Mouse (Mus musculus) kidney, adult 2 months (tissue): ENCODE results near the gene Vmn1r235. TPM values are rescaled to one million over a fixed set of nuclear protein-coding genes. Genes with fewer than 3 reads are reported as not detected.
A peak's percentile ranks its signal among the peaks of the same experiment; 100 is the strongest.
"Not testable (repeated sequence)": the region's sequence is repeated elsewhere in the genome, so short reads cannot be mapped to it uniquely, and the experiment has no call there.

Source experiments
- DNase-seq: peaks from one replicate; pipeline ENCODE4 v3.0.0; 2021
- H3K27ac ChIP-seq: fragments of 200-500 bp; 2 replicates; pipeline ENCODE4 v1.5.1; 2012; ENCODE audit warnings: low read depth, low read length, control low read depth, inconsistent platforms; ENCODE audit not compliant: insufficient read depth
- H3K27me3 ChIP-seq: fragments of 200-500 bp; replicated peaks from 2 replicates; pipeline ENCODE4 v1.6.1; 2012; ENCODE audit warnings: mild to moderate bottlenecking, moderate library complexity, low read length, inconsistent platforms; ENCODE audit not compliant: control insufficient read depth, insufficient read depth
- H3K36me3 ChIP-seq: fragments of 200-500 bp; 2 replicates; pipeline ENCODE4 v1.6.1; 2012; ENCODE audit warnings: mild to moderate bottlenecking, moderate library complexity, low read length, inconsistent platforms; ENCODE audit not compliant: control insufficient read depth, insufficient read depth
- H3K4me1 ChIP-seq: fragments of 200-500 bp; 2 replicates; pipeline ENCODE4 v1.6.1; 2011; ENCODE audit warnings: low read length; ENCODE audit not compliant: control insufficient read depth, insufficient read depth
- H3K4me3 ChIP-seq: fragments of 200-500 bp; 2 replicates; pipeline ENCODE4 v1.5.1; 2011; ENCODE audit warnings: mild to moderate bottlenecking, low read depth, low read length, control low read depth; ENCODE audit not compliant: insufficient read depth
- CTCF ChIP-seq: fragments of 200-500 bp; conservative IDR thresholded peaks from 2 replicates; pipeline ENCODE4 v1.5.1; 2011; ENCODE audit warnings: low read depth, mild to moderate bottlenecking, control low read depth, low read length, moderate library complexity, mixed read lengths; ENCODE audit not compliant: insufficient read depth, insufficient read length
- POLR2A ChIP-seq: fragments of 200-500 bp; IDR thresholded peaks from one replicate; pipeline ENCODE4 v1.6.1; 2011; ENCODE audit warnings: low read depth, low read length, control low read depth
- WGBS: fragments of 180-500 bp; shearing (Covaris S2); methylation state at CpG from one replicate; pipeline ENCODE4 v1.1.7; 2018; 5-methylcytosine and 5-hydroxymethylcytosine counted together
- polyA plus RNA-seq: library from polyadenylated mRNA; depleted of rRNA; stranded (reverse); fragments of >200 nt; gene quantifications from 2 replicates; pipeline ENCODE4 v1.2.3, GENCODE M21; 2012; rRNA removed

Gene Vmn1r235
- not detected in 2 replicates for polyA plus RNA-seq

DNA sequence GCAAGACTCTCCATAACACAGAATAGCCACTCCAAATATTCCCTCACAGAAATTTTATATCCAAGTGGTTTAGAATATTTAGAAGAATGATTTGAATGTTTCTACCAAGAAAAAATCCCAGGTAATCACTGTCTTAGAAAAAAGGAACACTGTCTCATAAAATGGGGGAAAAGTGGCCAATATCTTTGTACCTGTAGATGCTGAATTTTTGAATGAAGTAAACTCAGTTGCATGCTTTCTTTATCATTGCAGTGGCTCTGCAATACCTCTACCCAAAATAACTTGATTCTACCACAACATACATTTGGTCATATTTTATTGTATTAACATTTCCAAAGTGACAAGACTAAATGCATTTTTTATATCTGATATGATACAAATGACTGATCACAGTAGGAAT is at the start of gene Vmn1r235:
TSS of gene Vmn1r235 (plus strand) at position 301 of the 400 bp plus-strand sequence.
- Histone ChIP-seq H3K4me3 (no peak within 1 kb of the TSS), H3K4me1 (no peaks in the 10 kb centered on the region), H3K27ac (no peak within 1 kb of the TSS), H3K27me3 (no peaks in the 10 kb centered on the region), H3K36me3 (no peaks in the 10 kb centered on the region)
- TF ChIP-seq POLR2A (no peak), CTCF (no peak)
- no peak for DNase-seq

DNA sequence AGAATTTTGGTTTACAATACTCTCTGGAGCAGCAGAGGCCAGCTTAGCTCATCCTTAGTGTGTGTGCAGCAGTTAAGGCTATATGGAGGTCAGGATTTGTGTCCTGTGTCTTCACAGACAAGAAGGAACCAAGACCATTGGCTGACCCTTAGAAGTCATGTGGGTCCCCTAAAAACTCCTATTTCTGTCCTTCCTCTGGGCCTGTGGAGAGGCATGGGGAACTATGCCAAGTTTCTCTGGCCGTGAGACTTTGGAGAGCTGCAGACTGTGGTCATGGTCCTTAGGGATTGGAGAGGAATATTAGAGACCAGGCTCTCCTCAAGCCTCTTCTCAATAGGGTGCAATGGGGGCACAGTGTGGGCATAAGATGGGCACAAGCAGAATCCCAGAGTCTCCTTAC is 45.1 kb upstream of the Vmn1r235 start:
- H3K36me3 ChIP-seq, H3K4me3 ChIP-seq, H3K27me3 ChIP-seq, H3K4me1 ChIP-seq, H3K27ac ChIP-seq, DNase-seq: not testable (repeated sequence)
- WGBS, result 68% methylated on average over 1 of the region's 1 CpGs

DNA sequence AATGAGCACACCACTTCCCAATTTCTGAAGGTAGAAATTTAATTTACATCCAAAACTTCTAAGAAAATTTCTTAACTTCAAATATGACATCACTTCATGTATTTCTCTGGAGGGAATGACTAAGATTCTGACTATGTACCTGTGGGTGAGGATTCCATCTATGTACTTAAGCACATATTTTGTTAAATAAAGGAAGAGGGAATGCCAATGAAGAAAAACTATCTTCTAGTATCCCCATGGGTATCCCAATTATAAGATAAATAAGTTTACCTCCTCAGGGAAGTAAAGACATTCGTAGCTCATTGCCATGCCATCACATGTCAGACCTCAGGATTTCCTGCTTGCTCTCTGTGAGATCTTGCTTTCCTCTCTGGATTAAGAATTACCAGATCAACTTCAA is 30.4 kb upstream of the Vmn1r235 start, which contains the start of gene Vmn1r234:
TSS of gene Vmn1r234 (plus strand) at position 301 of the 400 bp plus-strand sequence.
- Histone ChIP-seq H3K27ac (no peak within 1 kb of the TSS), H3K4me1 (no peaks in the 10 kb centered on the region), H3K27me3 (no peaks in the 10 kb centered on the region), H3K36me3 (no peaks in the 10 kb centered on the region), H3K4me3 (no peak within 1 kb of the TSS)
- 80% methylated on average over 1 of the region's 1 CpGs for WGBS
- TF ChIP-seq POLR2A (no peak), CTCF (no peak)
- no peak for DNase-seq

DNA sequence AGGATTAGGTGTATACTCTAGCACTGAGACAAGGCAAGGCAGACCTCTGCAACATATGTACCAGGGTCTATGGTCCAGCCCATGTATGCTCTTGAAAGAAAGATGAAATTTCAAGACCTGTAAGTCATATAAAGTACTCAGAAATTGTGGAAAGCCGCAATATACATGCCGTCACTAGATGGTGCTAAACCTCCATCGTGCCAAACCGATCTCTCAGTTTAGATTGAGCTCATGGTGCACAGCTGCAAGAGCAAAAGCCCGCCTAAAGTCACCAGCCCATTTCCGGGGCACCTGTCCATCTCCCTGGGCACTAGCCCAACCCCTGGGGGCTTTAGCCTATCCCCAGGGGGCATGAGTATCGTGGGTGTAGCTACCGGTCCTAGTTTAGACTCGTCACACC is 24.6 kb upstream of the Vmn1r235 start:
- Histone ChIP-seq H3K27me3 (no peaks in the 10 kb centered on the region), H3K4me1 (no peaks in the 10 kb centered on the region), H3K27ac (no peak overlapping the region), H3K36me3 (no peaks in the 10 kb centered on the region), H3K4me3 (no peak overlapping the region)
- peak; percentile 55 for DNase-seq
- WGBS, result 26% methylated on average over 9 of the region's 9 CpGs
- peak; percentile 50 for TF ChIP-seq CTCF
- TF ChIP-seq POLR2A, result no peak

DNA sequence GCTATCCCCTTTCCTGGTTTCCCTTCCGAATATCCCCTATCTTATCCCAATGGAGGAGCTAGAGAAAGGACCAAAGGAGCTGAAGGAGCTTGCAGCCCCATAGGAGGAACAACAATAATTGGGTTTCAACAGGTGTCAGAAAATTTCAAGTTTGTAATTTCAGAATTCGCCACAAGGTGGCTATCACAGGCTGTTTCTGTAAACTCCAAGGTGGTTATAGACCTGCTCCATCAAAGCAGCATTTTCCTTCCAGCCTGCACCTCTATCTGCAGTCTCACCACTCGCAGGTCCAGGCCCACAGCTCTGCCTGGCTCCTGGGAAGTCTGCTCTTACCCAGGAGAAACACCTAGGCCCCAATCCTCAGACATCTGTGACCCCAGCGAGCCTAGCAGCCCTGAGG is 15.9 kb downstream of the Vmn1r235 start:
- TF ChIP-seq POLR2A (no peak), CTCF (peak; percentile 25; the same call in 1 of the 2 replicates)
- no peaks in the 10 kb centered on the region for H3K27me3 ChIP-seq
- DNase-seq, result peak; percentile 74
- no peak overlapping the region for H3K27ac ChIP-seq
- H3K36me3 ChIP-seq, result no peaks in the 10 kb centered on the region
- 10% methylated on average over 4 of the region's 4 CpGs for WGBS
- H3K4me3 ChIP-seq, result no peak overlapping the region
- H3K4me1 ChIP-seq, result no peaks in the 10 kb centered on the region

DNA sequence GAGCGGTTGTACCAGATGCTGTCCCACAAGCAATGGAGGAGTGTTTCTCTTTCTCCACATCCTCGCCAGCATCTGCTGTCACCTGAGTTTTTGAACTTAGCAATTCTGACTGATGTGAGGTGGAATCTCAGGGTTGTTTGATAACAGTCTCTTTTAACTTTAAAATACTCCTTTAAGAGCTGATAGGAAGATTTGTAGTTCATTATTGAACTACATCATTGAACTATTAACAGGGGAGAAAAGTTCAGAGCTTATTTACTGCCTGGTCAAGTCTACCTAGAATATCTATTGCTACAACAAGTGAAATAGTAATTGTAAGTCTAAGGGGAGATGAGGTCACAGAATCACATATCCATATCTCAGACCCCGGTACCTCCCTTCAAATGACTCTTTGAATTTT is 26.4 kb downstream of the Vmn1r235 start, which contains the start of gene Vmn1r236:
TSS of gene Vmn1r236 (plus strand) at position 301 of the 400 bp plus-strand sequence.
- Histone ChIP-seq H3K4me1 (no peaks in the 10 kb centered on the region), H3K27me3 (no peaks in the 10 kb centered on the region), H3K36me3 (no peaks in the 10 kb centered on the region), H3K4me3 (no peak within 1 kb of the TSS), H3K27ac (no peak within 1 kb of the TSS)
- TF ChIP-seq CTCF, result no peak
- no peak for TF ChIP-seq POLR2A
- 72% methylated on average over 3 of the region's 3 CpGs for WGBS
- DNase-seq, result no peak

DNA sequence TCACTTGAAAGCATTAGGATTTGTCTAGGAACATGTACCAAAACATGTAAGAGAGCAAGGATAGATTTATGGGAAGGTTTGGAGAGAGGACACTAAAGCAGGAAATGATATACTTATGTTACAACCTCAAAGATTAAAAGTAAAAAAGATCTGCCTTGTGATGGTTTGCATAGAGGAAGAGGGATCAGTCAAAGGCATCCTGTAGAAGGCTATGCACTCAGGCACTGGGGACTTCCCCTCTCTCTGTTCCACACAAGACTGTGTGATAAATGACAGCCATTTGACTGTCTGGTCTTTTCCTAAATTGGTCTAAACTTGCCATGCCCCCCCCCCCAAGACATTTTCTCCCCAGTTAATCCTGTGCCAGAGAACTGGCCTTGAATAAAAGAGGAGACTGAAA is 28.2 kb downstream of the Vmn1r235 start:
- H3K27ac ChIP-seq, result no peak overlapping the region
- no peak for DNase-seq
- TF ChIP-seq POLR2A (no peak), CTCF (no peak)
- H3K27me3 ChIP-seq, result no peaks in the 10 kb centered on the region
- H3K36me3 ChIP-seq, result no peaks in the 10 kb centered on the region
- H3K4me1 ChIP-seq, result no peaks in the 10 kb centered on the region
- no peak overlapping the region for H3K4me3 ChIP-seq

DNA sequence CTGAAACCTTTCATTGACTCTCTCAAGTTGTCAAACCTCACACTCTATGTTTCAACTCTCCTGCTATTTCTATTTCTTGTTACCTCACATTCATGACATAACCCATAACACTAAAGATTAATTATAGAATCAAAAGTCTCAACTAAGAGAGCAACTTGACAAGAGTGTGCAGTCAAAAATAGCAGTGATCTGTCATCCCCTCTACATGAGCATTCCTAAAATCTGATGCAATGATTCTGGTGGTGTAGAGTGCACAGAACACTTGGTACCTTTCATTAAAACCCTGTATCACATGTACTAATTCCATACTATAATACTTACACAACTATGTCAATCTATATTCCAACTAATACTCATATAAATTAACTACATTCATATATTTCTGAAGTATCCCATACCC is 33.5 kb downstream of the Vmn1r235 start:
- Histone ChIP-seq H3K4me3 (no peak overlapping the region), H3K27ac (no peak overlapping the region), H3K27me3 (no peaks in the 10 kb centered on the region), H3K4me1 (no peaks in the 10 kb centered on the region), H3K36me3 (no peaks in the 10 kb centered on the region)
- DNase-seq, result no peak
- TF ChIP-seq CTCF (no peak), POLR2A (no peak)

DNA sequence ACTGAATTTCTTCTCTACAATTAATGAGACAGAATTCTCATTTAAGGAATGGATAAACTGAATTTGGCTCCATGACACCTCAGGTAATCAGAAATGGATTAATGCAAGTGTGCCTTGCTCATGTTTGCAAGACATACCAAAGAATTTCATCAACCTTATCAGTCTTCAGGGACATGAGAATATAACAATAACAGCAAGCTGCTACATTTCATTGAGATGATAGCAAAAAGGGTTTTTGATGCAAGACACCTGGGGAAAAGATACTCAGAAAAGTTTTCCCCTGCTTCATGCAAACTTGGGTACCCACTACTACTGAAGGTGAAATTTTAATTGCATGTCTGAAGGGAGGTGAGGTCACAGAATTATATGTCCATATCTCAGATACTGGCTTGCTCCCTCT is 55.4 kb downstream of the Vmn1r235 start, which contains the start of gene Vmn1r237:
TSS of gene Vmn1r237 (plus strand) at position 301 of the 400 bp plus-strand sequence.
- DNase-seq, result no peak
- Histone ChIP-seq H3K36me3 (no peaks in the 10 kb centered on the region), H3K4me1 (no peaks in the 10 kb centered on the region), H3K27me3 (no peaks in the 10 kb centered on the region), H3K27ac (no peak within 1 kb of the TSS), H3K4me3 (no peak within 1 kb of the TSS)
- TF ChIP-seq POLR2A (no peak), CTCF (no peak)

Other genes starting within 250 kb of the Vmn1r235 start
- 1.9 and 2.4 TPM in 2 replicates for gene Zfp160, start 247.5 kb upstream of the Vmn1r235 start, polyA plus RNA-seq
- not detected in 2 replicates for gene Vmn1r234, start 30.3 kb upstream of the Vmn1r235 start, polyA plus RNA-seq
- gene Vmn1r236, start 26.5 kb downstream of the Vmn1r235 start, polyA plus RNA-seq, result not detected in 2 replicates
- gene Vmn1r237, start 55.5 kb downstream of the Vmn1r235 start, polyA plus RNA-seq, result not detected in 2 replicates
- 0.24 and 0.42 TPM in 2 replicates for gene Zfp677, start 127.3 kb downstream of the Vmn1r235 start, polyA plus RNA-seq
- 0.76 and 0.80 TPM in 2 replicates for gene Zfp54, start 166.8 kb downstream of the Vmn1r235 start, polyA plus RNA-seq
- gene Zfp51, start 194.0 kb downstream of the Vmn1r235 start, polyA plus RNA-seq, result 0.64 and 1.1 TPM in 2 replicates
- gene Zfp53, start 232.6 kb downstream of the Vmn1r235 start, polyA plus RNA-seq, result 1.0 and 1.2 TPM in 2 replicates